Mouse (Mus musculus) embryonic facial prominence, embryonic 12.5 days (tissue): ENCODE measurements around the gene Phldb1. TPM values are rescaled to one million over a fixed set of nuclear protein-coding genes. Genes with fewer than 3 reads are reported as not detected.
"Not testable (repeated sequence)": the region's sequence is repeated elsewhere in the genome, so short reads cannot be mapped to it uniquely, and the experiment has no call there.

ENCODE experiments used
- ATAC-seq: fragments of 200-750 bp; cut with Nextera tagmentation; 2 replicates; pipeline ENCODE4 v1.8.0; 2017; ENCODE audit not compliant: insufficient number of reproducible peaks, insufficient read depth, low FRiP score, low TSS enrichment
- H3K27ac ChIP-seq: fragments of 300-500 bp; sonication (generic); 2 replicates; pipeline ENCODE4 v1.5.1; 2016; ENCODE audit warnings: mild to moderate bottlenecking
- H3K27me3 ChIP-seq: fragments of 300-500 bp; sonication (generic); 2 replicates; pipeline ENCODE4 v1.6.1; 2016; ENCODE audit warnings: mild to moderate bottlenecking, moderate library complexity
- H3K36me3 ChIP-seq: fragments of 300-500 bp; sonication (generic); 2 replicates; pipeline ENCODE4 v1.6.1; 2016; ENCODE audit warnings: mild to moderate bottlenecking
- H3K4me1 ChIP-seq: fragments of 300-500 bp; sonication (generic); 2 replicates; pipeline ENCODE4 v1.6.1; 2016
- H3K4me2 ChIP-seq: fragments of 300-500 bp; sonication (generic); replicated peaks from 2 replicates; pipeline ENCODE4 v1.6.1; 2016; ENCODE audit warnings: mild to moderate bottlenecking, moderate library complexity
- H3K4me3 ChIP-seq: fragments of 300-500 bp; sonication (generic); 2 replicates; pipeline ENCODE4 v1.5.1; 2016; ENCODE audit warnings: mild to moderate bottlenecking
- H3K9ac ChIP-seq: fragments of 300-500 bp; sonication (generic); 2 replicates; pipeline ENCODE4 v1.6.1; 2016; ENCODE audit warnings: mild to moderate bottlenecking, moderate library complexity
- H3K9me3 ChIP-seq: fragments of 300-500 bp; sonication (generic); 2 replicates; pipeline ENCODE4 v1.6.1; 2016; ENCODE audit warnings: mild to moderate bottlenecking, moderate library complexity
- WGBS: fragments of 180-500 bp; shearing (Covaris S2); methylation state at CpG from one replicate; pipeline ENCODE4 v1.1.7; 2016; 5-methylcytosine and 5-hydroxymethylcytosine counted together
- polyA plus RNA-seq: library from polyadenylated mRNA; unstranded; fragments of >200 nt; fragmentation: Nextera tagmentation; extraction: Ambion mirVana; gene quantifications from 2 replicates; pipeline ENCODE4 v1.2.1, GENCODE M21; 2016

Gene Phldb1
- polyA plus RNA-seq, 1 experiment from 2014 or later, result 57.1 TPM

DNA sequence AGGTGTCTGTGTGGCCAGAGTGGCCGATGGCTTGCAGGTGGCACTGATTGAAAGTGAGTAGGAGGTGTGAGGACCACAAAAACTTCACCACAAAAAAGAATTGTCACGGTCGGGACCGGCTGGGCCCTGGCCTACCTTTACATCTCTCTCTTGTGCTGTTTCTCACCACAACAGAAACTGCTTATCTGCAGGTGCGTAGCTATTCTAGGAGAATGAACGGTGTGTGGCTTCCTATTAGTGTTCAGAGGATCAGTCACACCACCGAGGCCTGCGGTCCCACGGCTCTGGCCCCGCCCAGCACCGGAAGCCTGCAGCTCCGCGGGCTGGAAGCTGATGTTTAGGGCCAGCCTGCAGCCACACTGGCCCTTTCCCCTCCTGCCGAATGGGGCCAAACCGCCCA lies 89.1 kb downstream of the Phldb1 start:
- no peak overlapping the region for H3K27ac ChIP-seq
- H3K27me3 ChIP-seq, result no peaks in the 10 kb centered on the region
- no peaks in the 10 kb centered on the region for H3K4me1 ChIP-seq
- H3K9ac ChIP-seq, result no peak overlapping the region
- H3K36me3 ChIP-seq, result no peaks in the 10 kb centered on the region
- ATAC-seq, result no peak
- H3K4me2 ChIP-seq, result no peak overlapping the region
- H3K4me3 ChIP-seq, result no peak overlapping the region
- 77% methylated on average over 15 of the region's 15 CpGs for WGBS
- H3K9me3 ChIP-seq, result no peaks in the 10 kb centered on the region

DNA sequence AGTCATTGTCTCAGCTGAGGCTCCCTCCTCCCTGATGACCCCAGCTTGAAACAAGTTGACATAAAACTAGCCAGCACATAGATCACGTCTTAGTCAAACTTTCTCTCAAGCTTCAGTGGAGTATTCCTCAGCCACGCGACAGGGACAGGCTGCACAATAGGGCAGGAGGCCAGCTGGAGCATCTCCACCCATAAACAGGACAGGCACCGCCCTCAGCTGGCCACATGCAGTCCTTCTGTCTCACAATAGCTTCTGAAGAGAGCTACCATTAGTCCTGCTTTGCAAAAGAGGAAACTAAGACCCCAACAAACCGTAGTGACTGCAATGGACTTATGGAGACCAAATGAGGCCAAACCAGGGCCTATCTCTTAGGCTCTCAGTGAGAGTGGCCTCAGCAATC lies 89.5 kb downstream of the Phldb1 start:
- WGBS, result 86% methylated on average over 5 of the region's 5 CpGs
- Histone ChIP-seq H3K4me3 (no peak overlapping the region), H3K4me2 (no peak overlapping the region), H3K27ac (no peak overlapping the region), H3K36me3 (no peaks in the 10 kb centered on the region), H3K27me3 (no peaks in the 10 kb centered on the region), H3K9ac (no peak overlapping the region), H3K9me3 (no peaks in the 10 kb centered on the region), H3K4me1 (no peaks in the 10 kb centered on the region)
- ATAC-seq, result no peak

DNA sequence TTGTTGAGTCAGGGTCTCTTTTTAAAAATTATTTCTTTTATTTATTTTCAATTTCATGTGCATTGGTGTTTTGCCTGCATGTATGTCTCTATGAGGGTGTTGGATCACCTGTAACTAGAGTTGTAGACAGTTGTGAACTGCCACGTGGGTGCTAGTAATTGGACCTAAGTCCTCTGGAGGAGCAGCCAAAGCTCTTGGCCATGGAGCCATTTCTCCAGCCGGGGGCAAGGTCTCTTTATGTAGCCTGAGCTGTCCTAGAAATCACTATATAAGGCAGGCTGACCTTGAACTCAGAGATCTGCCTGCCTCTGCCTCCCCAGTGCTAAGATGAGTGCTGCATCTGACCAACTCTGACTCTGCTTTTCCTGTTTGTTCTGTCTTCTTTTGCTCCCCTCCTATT lies 90.8 kb downstream of the Phldb1 start:
- Histone ChIP-seq H3K4me1 (no peaks in the 10 kb centered on the region), H3K9ac (no peak overlapping the region), H3K4me2 (no peak overlapping the region), H3K27ac (no peak overlapping the region), H3K9me3 (no peaks in the 10 kb centered on the region), H3K36me3 (no peaks in the 10 kb centered on the region), H3K27me3 (no peaks in the 10 kb centered on the region), H3K4me3 (no peak overlapping the region)
- no peak for ATAC-seq
- WGBS, result 83% methylated on average over 2 of the region's 2 CpGs

DNA sequence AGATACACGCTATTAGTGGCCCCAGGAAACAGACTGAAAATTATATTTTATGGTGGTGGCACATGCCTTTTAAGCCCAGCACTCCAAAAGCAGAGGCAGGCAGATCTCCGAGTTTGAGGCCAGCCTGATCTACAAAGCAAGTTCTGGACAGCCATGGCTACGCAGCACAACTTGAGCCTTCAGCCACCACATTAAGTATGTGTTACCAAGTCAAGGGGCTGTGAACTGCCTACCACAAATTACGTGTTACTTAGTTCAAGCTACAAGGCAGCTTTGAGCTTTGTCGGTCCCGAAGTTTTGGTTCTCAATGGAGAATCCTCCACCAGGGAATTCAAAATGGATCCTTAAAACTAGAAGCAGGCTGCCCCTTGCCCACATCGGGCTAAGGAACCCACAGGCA lies 91.9 kb downstream of the Phldb1 start:
- H3K9ac ChIP-seq, result no peak overlapping the region
- no peak overlapping the region for H3K27ac ChIP-seq
- H3K4me1 ChIP-seq, result no peaks in the 10 kb centered on the region
- H3K27me3 ChIP-seq, result no peaks in the 10 kb centered on the region
- H3K4me3 ChIP-seq, result no peak overlapping the region
- H3K9me3 ChIP-seq, result no peaks in the 10 kb centered on the region
- no peak overlapping the region for H3K4me2 ChIP-seq
- peaks cover 7% of the 10 kb centered on the region for H3K36me3 ChIP-seq
- 93% methylated on average over 7 of the region's 7 CpGs for WGBS
- ATAC-seq, result no peak

GRCm38 (mm10) chr9:44641616-44642015 lies 93.4 kb downstream of the Phldb1 start:
- Histone ChIP-seq H3K9me3 (no peaks in the 10 kb centered on the region), H3K9ac (no peak overlapping the region), H3K4me2 (no peak overlapping the region), H3K4me1 (no peaks in the 10 kb centered on the region), H3K27ac (no peak overlapping the region), H3K36me3 (peaks cover 22% of the 10 kb centered on the region), H3K4me3 (no peak overlapping the region), H3K27me3 (no peaks in the 10 kb centered on the region)
- ATAC-seq, result no peak
- WGBS, result 98% methylated on average over 2 of the region's 2 CpGs

DNA sequence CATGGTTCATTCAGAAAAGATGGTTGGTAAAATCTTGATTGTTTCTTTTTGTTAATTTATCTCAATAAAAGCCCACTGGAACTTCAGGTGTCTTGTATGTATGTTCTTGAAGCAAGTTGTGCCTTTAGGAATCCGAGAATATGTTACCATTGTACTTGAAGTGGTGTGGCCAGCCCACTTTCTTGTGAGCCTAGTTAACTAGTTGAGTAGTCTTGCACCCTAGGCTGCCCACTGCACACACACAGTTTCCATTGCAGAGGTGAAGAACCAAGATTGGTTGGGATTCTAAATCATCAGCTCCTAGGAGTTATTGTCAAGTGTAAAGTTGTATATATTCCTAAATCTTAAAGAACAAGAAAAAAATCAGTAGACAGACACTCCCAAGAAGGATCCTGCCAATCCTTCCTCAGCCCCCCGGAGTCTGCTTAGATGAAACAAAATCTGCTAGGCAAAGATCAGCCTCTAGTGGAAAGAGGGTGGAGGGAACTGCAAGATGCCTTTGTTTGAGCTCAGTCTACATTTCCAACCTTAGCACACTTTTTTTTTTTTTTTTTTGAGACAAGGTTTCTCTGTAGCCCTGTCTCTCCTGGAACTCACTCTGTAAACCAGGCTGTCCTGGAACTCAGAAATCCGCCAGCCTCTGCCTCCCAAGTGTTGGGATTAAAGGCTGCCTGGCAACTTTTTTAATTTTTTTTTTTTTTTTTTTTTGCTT lies 94.2 kb downstream of the Phldb1 start:
- ATAC-seq, result no peak
- H3K4me1 ChIP-seq, result no peaks in the 10 kb centered on the region
- H3K4me3 ChIP-seq, result no peak overlapping the region
- H3K27ac ChIP-seq, result no peak overlapping the region
- H3K4me2 ChIP-seq, result no peak overlapping the region
- H3K9ac ChIP-seq, result no peak overlapping the region
- H3K9me3 ChIP-seq, result no peaks in the 10 kb centered on the region
- H3K36me3 ChIP-seq, result peaks cover 30% of the 10 kb centered on the region
- no peaks in the 10 kb centered on the region for H3K27me3 ChIP-seq
- WGBS, result 86% methylated on average over 3 of the region's 3 CpGs

DNA sequence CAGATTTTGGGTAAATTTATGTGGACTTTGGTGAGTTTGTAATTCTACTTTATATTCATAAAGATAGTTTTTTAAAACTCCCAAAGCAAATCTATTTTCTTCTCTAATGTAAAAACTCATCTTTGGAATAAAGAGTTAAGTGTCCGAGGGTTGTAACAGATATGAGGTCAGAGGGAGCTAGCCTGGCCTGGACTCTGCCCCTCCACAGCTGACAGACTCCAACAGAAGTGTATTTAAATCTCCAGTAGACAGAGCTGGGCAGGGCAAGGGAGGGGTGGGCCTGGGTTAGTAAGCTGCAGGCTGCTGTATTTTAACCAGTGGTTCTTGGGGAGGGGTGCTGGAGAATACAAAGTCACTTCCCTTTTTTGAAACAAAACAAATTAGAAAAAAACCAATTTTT lies 95.0 kb downstream of the Phldb1 start:
- peaks cover 37% of the 10 kb centered on the region for H3K36me3 ChIP-seq
- H3K4me2 ChIP-seq, H3K9me3 ChIP-seq, H3K9ac ChIP-seq, ATAC-seq, H3K27ac ChIP-seq, H3K4me1 ChIP-seq, H3K27me3 ChIP-seq, H3K4me3 ChIP-seq: not testable (repeated sequence)
- 90% methylated on average over 1 of the region's 1 CpGs for WGBS

DNA sequence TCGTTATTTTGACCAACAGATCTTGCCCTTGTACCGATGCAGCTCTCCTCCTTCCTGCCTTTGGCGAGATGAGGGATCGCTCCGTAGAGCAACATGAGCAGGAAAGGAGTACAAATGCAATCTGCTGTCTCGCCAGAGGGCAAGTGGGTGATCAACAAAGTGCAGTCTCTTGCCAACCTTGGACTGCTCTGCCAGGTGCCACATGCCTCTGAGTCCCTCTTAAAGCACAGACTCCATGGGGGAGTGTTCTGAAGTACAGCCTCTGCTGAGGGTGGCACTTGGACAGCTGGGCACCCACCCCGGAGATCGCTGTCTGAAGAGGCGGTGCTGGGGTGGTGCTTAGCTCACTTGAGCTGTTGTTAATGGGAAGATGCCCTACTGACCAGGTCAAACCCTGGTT lies 96.3 kb downstream of the Phldb1 start:
- not testable (repeated sequence) for H3K4me1 ChIP-seq, ATAC-seq

DNA sequence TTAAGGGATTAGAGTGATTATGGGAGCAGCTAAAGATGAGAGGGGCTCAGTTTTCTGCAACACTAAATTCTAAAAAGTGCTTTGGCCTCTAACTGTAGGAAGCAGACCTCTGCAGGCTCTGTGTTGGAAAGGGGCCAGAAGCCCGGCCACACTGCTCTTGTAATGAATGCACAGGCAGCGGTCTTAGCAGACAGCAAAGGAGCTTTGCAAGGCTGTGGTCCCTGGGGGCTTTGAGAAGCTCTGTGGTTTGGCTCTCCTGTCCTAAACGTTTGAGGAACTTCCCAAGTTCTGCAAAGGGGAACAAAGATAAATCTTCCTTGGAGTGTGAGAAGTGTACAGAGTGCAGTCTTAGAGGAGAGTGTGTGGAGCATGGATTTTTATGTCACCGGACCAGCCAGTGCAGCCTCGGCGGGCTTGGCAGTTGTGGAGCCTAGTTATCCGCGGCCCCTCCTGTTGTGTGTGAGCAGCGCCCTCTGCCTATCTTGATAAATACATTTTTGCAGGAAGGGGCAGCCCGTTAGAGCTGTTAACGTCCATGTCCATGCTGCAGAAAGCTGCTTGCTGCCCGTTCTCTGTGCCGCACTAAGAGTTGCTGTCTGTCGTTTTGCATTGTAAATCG lies 97.3 kb downstream of the Phldb1 start:
- no peaks in the 10 kb centered on the region for H3K27me3 ChIP-seq
- H3K9ac ChIP-seq, result no peak overlapping the region
- H3K36me3 ChIP-seq, result peaks cover 60% of the 10 kb centered on the region
- no peak overlapping the region for H3K27ac ChIP-seq
- no peak overlapping the region for H3K4me2 ChIP-seq
- H3K4me1 ChIP-seq, result no peaks in the 10 kb centered on the region
- no peaks in the 10 kb centered on the region for H3K9me3 ChIP-seq
- no peak overlapping the region for H3K4me3 ChIP-seq
- no peak for ATAC-seq
- WGBS, result 77% methylated on average over 15 of the region's 15 CpGs

More for the DNA sequence above, 96.3 kb downstream of the Phldb1 start:
- H3K4me3 ChIP-seq, H3K9ac ChIP-seq, H3K4me2 ChIP-seq, H3K27ac ChIP-seq, H3K9me3 ChIP-seq, H3K27me3 ChIP-seq: not testable (repeated sequence)
- 96% methylated on average over 9 of the region's 9 CpGs for WGBS
- peaks cover 50% of the 10 kb centered on the region for H3K36me3 ChIP-seq

Other genes starting within 250 kb of the Phldb1 start
- gene Cxcr5, start 173.3 kb downstream of the Phldb1 start, polyA plus RNA-seq, result 0.08 TPM in 1 of 2 replicates, not detected in the other
- 28.3 and 28.8 TPM in 2 replicates for gene Ddx6, start 130.3 kb downstream of the Phldb1 start, polyA plus RNA-seq
- gene Treh, start 62.0 kb downstream of the Phldb1 start, polyA plus RNA-seq, result not detected in 2 replicates
- 193 and 197 TPM in 2 replicates for gene Arcn1, start 32.6 kb upstream of the Phldb1 start, polyA plus RNA-seq
- 151 and 153 TPM in 2 replicates for gene Ift46, start 32.7 kb upstream of the Phldb1 start, polyA plus RNA-seq
- gene Tmem25, start 64.1 kb upstream of the Phldb1 start, polyA plus RNA-seq, result 3.8 and 4.1 TPM in 2 replicates
- 0.40 TPM in 1 of 2 replicates, not detected in the other for gene Ttc36, start 67.9 kb upstream of the Phldb1 start, polyA plus RNA-seq
- gene Kmt2a, start 146.1 kb upstream of the Phldb1 start, polyA plus RNA-seq, result 23.5 and 24.4 TPM in 2 replicates
- gene Atp5l, start 185.5 kb upstream of the Phldb1 start, polyA plus RNA-seq, result 538 and 574 TPM in 2 replicates
- 25.7 and 26.3 TPM in 2 replicates for gene Ube4a, start 230.4 kb upstream of the Phldb1 start, polyA plus RNA-seq
- not detected in 2 replicates for gene Cd3g, start 245.2 kb upstream of the Phldb1 start, polyA plus RNA-seq
- not detected in 2 replicates for gene Cd3d, start 246.6 kb upstream of the Phldb1 start, polyA plus RNA-seq